Mouse (Mus musculus): ENCODE results near the gene Cdkn2c.

Cdkn2c gene

DNA sequence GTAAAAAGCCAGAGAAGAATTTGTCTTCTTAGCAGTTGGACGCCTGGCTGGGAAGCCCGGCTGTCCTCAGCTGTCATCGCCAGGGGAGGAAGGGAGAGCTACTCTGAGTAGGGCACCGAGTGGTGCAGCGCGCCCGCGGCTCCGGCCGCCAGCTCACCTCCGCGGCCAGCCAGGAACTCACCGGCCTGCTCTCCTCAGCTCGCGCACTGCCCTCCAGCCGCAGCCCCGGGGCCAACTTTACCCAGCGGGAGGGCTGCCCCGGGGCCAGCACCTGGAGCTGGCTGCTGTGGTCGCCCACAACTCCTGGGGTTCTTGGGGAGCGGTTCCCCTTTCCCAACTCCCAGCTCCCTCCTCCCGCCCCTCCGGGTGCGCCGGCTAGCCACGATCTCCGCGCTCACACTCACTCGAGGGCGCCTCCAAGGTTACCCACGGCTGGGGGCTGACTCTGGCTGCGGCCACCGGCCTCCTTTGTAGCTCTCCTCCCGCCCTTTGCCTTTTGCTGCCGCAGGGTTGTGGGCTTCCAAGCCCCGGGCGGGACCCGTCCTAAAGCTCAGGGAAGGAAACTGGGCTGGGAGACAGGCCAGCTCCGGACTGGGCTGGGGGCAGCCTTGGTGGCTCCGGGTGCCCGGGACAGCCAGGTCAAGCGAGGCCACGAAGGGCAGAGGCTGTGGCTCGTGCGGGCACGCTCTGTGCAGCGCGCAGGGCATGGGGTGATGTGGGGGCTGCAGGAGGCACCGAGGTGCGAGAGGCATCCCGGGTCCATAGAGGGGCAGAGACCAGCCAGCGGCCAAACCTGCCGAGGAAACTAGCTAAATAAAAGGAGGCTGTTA, 9.8 kb downstream of the Cdkn2c start:
- DNase-seq, result peak; percentile 13

GRCm38 (mm10) chr4:109656301-109656700, 10.7 kb downstream of the Cdkn2c start:
- DNase-seq, result no peak

DNA sequence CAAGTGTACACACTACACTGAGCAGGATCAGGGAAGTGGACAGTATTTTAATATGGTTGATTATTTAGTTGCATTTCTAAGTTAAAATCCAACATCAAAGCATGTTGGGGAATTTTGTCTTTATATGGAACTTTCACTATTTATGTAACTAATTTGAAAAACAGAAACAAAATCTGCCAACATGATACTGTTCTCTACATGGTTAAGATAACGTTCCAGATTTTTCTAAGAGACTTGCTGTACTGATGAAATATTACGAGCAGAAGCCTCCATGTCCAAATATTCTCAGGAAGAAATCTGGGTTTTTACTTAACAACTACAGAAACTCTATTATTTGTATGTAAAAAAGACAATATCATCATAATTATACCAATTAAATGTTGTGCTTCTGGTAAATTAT, 11.3 kb downstream of the Cdkn2c start:
- DNase-seq, result no peak

DNA sequence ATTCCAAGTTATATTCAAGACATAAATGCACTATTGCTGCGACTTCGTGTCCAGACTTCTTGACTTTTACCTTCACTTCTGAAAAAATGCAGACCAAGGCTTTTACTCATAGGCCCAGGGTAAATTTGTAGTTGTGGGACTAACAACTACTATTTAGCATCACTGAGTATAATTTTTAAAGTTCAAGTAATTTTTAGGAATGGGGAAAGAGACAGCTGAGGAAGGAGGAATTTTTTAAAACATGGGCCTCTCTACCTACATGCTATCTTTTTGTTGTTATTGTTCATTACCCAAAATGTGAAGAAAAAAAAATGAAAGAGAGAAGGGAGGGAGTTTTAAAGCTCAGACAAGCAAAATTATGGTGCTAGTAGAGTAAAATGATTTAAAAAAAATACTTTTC, 12.3 kb downstream of the Cdkn2c start:
- no peak for DNase-seq

GRCm38 (mm10) chr4:109653251-109653650, 13.7 kb downstream of the Cdkn2c start:
- DNase-seq, result no peak

DNA sequence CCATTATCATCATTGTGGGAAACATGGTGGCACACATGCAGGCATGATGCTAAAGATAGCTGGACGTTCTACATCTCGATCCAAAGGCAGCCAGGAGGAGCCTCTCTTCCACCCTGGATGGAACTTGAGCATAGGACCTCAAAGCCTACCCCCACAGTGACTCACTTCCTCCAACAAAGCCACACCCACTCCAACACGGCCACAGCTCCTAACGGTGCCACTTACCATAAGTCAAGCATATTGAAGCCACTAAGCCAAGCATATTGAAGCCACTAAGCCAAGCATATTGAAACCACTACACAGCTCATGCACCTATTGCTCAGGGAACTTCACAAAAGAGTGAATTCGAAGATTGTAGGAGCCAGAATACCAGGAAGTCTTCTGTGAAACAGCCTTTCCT, 17.7 kb downstream of the Cdkn2c start:
- no peak for DNase-seq

- DNase-seq, result no peak
Measured at GRCm38 (mm10) chr4:109647281-109647680, 19.7 kb downstream of the Cdkn2c start.

- no peak for DNase-seq
Measured at GRCm38 (mm10) chr4:109641451-109641850, 25.5 kb downstream of the Cdkn2c start.

DNA sequence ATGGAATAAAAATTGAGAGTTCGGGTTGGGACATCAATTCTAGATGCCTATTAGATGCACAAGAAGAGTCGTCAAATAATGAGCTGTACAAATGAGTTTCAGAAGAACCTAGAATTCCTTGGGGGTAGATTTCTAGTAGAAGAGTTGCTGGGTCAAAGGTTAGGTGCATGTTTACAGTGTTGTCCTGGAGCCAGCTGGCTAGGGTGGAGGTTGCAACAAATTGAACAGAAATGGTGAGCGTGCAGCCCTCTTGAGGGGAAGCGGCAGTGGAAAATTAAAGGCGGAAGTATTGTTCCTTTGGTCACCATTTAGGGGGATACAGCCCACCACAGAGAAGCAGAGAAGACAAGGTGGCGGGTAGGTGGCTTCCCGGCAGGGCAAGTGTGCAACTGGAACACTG, 26.8 kb downstream of the Cdkn2c start:
- no peak for DNase-seq

GRCm38 (mm10) chr4:109639356-109639755, 27.6 kb downstream of the Cdkn2c start:
- no peak for DNase-seq

- DNase-seq, result peak; percentile 26
Measured at GRCm38 (mm10) chr4:109634971-109635370, 32.0 kb downstream of the Cdkn2c start.

- DNase-seq, result no peak
Measured at GRCm38 (mm10) chr4:109631029-109631428, 36.0 kb downstream of the Cdkn2c start.

GRCm38 (mm10) chr4:109630215-109630614, 36.8 kb downstream of the Cdkn2c start:
- no peak for DNase-seq

DNA sequence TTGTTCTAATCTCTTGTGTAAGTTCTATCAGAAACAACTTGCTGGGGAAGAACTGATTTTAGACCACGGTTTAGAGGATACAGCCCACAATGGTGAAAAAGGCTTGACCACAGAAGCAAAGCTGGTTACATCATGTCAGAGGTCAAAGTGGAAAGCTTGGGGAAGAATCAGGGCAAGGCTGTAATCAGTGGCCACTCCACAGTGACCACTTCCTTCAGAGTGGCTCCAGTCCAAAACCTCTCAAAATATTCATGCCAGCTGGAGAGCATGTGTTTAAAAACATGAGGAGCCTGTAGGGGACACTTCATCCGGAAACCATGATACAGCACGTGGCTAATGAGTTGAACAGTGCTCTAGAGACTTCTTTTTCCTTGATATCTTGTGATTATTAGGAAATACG, 54.4 kb downstream of the Cdkn2c start:
- DNase-seq, result no peak

Measured in liver (tissue).